Mouse (Mus musculus): ENCODE measurements at regions not wholly inside any gene's neighbourhood (a gene's known extent, or its start where the extent isn't known, plus 50 kb on each side); places are given as distances from the start of the nearest gene placed in this dataset.

DNA sequence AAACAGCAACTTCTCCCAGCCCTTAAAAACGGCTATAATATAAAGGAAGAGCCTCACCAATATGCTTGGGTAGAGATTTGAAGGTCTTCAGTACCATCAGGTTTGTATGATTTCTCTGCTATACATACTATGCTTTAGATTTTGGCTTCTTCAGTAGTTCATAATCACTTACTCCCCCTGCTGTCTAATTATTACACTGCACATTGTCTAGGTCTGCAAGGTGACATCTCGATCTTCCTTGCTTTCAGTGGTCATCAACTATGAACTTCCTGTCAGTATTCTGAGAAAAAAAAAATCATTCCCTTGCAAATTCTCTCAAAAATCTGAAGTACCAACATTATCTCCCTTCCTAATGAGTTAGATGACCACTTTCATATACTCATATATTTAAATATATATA, 225.4 kb upstream of the Galnt5 start:
- in situ Hi-C loops (cut with MboI; ENCODE audit: low sequenced_read_pairs), result no loop called here

DNA sequence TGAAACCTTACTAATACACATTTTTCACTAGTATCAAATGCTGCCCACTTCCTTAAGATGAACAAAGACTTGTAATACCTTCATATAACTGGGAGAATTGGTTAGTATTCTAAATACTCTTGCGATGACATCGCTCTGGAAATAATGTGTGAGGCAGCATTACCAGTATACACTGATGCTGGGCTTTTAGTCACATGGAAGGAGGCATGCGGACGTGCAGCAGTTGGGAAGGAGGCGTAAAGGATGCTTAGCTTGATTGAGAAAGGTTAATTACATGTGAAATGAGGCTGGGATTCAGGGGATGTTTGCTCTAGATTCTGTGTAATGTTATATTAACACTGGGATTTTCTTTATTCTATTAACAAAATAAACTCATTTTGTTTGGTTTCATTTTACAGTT, 221.5 kb upstream of the Galnt5 start:
- in situ Hi-C loops (cut with MboI; ENCODE audit: low sequenced_read_pairs), result no loop called here

DNA sequence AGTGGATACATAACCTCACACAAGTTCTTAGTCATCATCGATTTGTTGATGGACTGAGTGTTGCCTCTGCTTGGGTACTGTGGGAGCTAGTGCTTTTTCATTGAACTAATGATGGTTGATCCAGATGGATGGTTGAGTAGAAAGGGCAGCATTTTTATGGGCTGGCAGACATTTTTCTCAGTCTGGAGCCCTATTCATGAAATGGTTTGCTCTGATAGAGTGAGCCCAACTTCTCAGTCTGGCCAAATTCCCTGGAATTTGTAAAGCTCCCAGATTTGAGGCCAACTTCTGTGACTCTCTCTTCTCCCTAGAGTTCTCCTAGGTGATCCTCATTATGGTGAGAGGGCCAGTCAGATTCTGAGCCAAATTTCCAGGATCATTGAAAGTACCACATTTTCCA, 216.8 kb upstream of the Galnt5 start:
- in situ Hi-C loops (cut with MboI; ENCODE audit: low sequenced_read_pairs), result no loop called here

DNA sequence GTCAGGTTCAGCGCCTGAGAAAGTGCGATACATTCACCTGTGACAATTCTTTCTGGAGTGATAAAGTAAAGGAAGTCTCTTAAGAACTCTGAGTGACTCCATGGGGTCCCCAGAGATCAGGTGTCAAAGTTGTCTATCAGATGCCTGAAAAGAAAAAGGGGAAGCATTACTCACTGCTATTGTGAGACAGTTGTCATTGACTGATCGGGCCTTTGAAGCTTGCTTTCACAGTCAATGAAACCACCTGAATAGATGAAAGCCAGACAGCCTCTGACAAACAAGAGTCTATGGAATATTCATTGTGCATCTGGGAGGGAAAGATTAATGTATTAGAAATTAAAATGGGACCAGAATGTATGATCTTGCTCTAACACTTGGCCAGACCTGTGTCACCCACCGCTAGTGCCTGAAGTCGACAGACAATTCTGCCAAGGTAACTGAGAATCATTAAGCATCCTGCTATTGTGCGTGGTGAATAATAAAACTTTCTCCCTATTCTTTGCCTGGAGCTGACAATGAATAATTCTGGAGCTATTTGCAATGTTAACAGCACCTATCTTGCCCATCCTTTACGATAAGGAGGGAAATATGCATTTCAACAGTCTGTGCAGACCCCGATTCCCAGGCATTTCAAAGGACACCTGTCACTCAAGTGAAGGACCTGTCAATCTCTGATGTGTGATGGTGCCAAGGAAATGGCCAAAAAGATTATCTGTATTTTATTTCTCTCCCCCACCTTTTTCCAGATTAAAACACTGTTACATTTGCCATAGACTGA, 204.0 kb upstream of the Galnt5 start:
- in situ Hi-C loops (cut with MboI; ENCODE audit: low sequenced_read_pairs), result no loop called here

DNA sequence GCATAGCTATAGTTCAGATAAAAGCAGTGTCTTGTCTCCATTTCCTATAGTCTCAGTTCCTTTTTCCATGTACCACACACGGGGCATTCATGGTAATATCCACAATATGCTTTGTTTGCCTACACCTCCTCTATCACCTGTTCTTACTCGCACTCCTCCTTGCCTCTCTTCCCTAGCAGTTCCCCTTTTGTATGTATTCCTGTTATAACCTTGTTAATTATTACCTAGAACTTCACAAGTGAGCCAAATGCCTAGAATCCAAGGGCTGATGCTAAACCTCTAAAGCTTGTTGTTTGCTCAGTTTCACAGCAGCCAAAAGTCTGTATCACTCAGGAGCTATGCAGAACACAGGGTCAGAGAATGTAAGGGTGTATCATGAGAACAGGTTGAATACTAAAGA, 198.4 kb upstream of the Galnt5 start:
- in situ Hi-C loops (cut with MboI; ENCODE audit: low sequenced_read_pairs), result no loop called here

DNA sequence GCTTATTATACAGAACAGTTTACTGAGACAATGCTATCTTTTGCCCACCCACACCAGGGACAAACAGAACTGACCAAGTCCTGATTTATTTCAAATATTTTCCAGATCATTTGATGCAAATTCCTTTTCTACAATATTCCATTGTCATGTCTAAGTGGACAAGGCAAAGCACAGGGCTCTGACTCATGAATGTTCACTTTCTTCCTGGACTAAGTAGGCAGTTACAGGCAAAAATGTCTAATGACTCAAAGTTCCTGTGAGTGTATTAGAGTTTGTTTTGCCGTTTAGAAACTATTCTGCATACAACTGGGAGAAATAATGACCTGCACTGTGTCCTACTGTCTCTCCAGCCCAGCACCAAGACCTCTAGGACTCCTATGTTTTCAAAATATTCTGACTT, 189.8 kb upstream of the Galnt5 start:
- in situ Hi-C loops (cut with MboI; ENCODE audit: low sequenced_read_pairs), result no loop called here

DNA sequence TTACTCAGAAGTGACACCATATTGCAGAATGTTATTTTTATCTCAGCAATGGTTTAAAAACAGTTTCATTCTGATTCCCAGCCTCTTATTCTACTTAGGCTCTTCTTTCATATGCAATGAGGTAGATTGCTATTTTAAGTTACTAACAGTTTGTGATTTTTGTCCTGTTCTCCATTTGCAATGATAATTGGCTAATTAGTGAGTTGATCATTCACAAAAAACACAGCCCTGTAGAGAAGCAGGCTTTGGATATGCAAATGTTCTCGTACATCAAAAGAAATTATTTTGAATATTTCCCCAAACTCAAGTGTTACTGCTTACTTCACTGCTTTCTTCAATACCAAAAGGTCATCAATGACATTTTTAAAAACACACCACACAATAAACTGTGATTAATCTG, 184.7 kb upstream of the Galnt5 start:
- in situ Hi-C loops (cut with MboI; ENCODE audit: low sequenced_read_pairs), result no loop called here

DNA sequence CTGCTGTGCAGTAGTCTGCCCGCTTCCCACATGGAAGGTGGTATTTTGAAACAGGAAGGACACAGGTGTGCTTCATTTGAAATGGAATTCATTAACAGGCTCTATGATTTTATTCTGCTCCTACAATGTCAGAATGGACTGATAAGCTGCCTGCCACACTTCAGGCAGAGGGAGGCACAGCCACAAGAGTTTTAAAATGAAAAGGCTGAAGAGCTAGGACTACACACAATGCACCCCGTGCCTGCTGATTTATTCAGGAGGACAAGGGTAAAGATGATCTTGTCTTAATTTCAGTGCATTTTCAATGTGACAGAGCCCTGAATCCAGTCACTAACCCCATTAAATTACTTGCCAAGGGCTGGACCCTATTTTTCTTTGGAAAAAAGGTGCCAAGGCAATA, 177.3 kb upstream of the Galnt5 start:
- in situ Hi-C loops (cut with MboI; ENCODE audit: low sequenced_read_pairs), result no loop called here

DNA sequence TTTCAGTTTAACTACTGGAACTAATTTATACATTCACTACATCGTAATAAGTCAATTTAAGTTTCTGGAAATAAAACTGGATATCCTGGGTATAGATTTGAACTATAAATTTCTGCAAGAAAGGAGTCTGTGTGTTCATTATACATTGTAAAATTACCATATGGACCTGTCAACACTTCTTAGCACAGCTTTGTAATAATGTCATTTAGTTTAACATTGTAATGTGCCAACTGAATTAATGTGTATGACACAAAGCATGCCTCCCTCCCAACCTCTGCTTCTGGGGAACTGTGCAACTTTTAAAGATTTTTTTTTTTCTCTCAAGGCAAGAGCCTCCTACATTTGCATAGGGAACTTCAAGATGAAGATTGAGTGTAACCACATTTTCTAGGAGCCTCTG, 176.8 kb upstream of the Galnt5 start:
- in situ Hi-C loops (cut with MboI; ENCODE audit: low sequenced_read_pairs), result no loop called here

DNA sequence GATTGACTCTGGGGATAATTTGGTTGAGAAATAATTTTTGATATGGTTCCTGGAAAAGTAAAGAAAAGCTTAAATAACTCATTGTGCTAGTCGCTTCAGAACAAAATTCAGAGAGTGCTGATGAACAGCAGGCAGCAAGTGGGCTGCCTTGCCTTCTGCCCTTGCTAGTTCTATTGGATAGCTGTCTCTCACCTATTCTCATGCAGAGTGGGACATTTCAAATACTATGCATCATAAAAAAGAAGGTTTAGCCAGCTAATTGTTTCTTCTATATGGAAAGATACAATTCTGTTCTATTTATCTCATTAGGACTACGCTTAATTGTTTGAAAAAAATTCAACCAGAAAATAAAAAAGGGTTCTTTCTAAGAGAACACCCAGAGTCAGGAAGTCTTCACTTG, 169.4 kb upstream of the Galnt5 start:
- in situ Hi-C loops (cut with MboI; ENCODE audit: low sequenced_read_pairs), result no loop called here

DNA sequence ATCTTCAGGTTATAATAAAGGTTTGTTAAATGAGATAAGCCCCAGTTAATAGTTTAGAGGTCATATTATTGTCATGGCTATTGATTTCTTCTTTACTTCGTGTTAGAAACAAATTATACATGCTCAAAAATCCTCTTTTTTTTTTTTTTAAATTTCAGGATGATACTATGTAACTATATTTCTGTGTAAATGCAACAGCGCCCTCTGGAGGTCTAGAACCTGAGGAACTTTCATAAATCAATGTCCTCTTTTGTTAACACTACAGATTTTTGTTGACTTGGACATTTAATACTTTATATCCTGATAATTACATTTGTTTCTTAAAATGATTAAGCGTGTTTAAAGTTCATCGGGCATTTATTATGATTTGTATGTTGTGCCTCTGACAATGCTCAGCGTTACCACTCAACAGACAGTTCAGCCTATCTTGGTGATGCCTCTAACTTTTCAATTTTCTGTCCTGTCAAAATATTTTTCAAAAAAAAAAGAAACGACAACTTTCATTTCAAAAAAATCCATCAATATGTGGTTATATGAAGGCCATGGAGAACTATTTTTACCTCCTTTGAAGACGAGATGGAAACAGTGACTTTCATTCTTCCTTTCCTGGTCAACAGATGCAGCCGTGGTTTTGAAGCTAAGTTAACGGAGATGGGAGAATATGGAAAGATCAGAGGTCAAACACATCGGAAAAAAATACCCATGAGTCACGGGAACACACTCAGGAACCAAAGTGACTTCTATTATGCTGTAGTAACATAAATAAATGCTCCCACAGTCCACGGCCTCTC, 164.9 kb upstream of the Galnt5 start:
- in situ Hi-C loops (cut with MboI; ENCODE audit: low sequenced_read_pairs), result no loop called here

DNA sequence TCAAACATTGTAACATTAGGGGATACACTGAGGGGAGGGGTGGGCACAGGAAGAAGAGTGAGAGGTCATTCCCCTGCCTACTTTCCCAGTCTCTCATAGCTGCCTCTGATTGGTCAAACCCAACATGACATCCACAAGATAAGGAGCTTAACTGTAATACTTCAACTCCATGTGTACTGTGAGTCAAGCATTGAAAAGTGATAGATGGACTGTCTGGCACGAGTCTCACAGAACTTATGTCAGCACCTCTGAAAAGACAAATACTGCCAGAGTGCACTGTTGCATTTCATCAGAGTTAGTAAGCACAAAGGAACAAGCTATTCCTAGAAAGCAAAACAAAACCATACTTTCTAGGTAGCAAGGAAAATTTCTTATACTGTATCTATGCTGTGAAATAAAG, 152.5 kb upstream of the Galnt5 start:
- in situ Hi-C loops (cut with MboI; ENCODE audit: low sequenced_read_pairs), result no loop called here

DNA sequence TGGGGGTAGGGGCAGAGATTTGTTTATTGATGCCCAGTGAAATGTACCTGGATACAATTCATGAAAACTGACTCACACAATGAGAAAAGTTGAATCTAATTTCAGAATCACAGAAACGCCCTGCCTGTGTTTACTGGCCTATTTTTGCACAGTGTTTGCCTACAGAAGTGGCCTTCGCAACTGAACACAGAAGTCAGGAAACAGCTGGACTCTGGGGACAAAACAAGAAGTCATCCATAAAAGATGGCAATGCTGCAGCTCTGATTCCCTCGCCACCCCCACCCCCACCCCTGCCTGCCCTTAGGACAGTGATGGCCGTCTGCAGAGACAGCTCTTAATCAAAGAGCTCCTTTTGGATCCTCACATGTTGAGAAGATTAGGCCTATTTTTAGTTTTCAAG, 150.0 kb upstream of the Galnt5 start:
- in situ Hi-C loops (cut with MboI; ENCODE audit: low sequenced_read_pairs), result no loop called here

DNA sequence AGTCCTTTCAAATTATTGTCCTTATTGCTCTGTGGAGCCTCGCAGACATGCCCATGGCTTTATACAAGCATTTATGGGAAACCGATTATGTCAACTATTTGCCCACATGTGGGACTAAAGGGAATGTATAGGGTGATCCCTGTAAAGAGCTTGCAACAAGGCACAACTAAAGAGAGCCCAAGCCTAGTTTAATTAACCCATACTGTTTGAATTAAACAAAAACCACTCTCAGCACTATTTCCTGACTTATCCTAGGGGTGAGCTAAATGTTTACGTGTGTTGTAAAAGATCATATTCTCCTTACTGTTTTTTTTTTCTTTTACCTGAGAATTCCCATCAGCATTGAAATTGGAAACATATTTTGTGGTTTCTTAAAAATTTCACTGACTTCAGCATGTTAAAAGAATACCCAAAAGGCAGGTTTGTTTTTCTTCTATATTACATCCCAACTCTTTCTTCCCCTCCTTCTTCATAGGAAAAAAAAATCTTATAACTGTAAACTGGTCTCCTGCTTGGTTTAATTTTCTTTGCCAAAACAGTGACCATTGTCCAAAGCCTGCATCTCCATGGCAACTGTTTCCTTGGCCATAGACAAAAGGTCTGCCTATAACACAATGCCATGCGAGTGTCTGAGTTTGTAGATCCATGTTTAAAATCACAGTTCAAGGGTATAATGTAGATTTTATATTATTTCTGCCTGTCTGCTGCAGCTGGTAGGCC, 148.2 kb upstream of the Galnt5 start:
- in situ Hi-C loops (cut with MboI; ENCODE audit: low sequenced_read_pairs), result no loop called here

DNA sequence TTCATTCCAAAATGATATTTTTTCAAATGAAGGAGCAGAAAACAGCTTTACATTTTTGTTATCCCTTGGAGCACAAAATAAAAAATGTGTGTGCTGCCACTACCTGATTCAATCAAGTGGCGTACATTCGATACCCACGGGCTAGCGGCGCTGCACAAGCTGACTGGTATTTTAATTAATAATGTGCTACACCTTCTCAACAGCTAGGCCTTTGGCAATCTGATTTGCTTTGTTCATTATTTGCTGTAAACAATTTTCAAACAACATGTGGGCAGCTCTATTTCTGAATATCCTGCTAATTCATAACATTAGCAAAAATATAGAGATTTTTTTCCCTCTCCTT, 147.7 kb upstream of the Galnt5 start:
- in situ Hi-C loops (cut with MboI; ENCODE audit: low sequenced_read_pairs), result no loop called here

DNA sequence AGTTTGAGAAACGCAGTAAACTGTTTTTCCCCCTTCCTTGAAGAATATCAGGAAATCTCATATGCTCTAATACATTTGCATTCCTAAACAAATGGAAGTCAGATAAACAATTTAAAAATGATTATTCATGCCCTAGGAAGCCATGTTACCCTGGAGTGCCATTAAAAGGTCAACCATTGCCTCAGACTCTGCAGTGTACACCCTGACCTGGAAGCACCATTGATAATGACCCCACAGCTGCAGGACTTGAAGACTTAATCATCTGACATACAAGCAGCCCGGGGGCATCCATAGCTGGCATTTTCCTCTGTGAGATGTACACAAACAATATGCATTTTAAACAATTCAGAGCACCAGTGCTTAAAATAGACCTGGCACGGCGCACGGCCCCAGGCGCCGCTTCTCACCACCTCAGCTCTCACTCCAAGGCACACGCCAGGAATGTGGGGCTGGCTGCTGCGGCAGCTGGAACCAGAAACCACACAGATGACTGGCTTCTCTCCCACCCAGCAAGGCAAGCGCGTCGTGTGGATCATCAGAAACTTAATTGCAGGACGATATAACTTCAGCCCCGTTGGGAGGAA, 141.1 kb upstream of the Galnt5 start:
- in situ Hi-C loops (cut with MboI; ENCODE audit: low sequenced_read_pairs), result no loop called here

DNA sequence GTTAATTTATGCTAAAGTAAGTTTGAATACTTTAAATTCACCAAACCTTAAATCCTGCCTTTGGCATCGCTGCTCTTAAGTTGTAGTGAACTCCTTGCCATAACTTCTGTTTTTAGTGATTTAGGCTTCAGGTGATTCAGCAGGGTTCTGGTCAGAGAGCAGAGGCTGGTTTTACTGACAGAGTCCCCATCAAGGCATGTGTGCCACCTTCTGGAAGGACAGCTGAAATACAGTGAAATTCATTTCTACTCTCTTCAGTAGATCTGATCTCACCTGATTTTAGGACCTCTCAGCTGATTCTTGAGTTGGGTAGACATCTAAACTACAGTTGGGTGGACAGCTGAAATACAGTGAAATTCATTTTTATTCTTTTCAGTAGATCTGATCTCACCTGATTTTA, 132.4 kb upstream of the Galnt5 start:
- in situ Hi-C loops (cut with MboI; ENCODE audit: low sequenced_read_pairs), result no loop called here

DNA sequence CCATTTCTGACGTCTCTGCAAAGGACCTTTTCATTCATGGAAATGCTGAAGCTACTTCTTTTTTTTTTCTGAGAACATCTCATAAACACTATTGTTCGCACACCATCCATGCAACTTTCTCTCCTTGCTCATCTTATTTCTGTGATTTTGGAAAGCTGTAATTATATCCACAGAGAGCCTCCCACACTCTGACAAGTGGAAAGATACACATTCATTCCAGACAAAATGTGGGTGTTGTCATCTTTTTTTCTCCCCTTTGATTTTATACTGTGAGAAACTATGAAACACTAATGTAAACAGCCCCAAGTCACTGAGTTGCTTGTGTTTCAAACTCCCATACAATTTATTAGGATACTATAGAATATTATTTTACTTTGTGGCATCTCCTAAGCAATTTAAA, 129.6 kb upstream of the Galnt5 start:
- in situ Hi-C loops (cut with MboI; ENCODE audit: low sequenced_read_pairs), result no loop called here

DNA sequence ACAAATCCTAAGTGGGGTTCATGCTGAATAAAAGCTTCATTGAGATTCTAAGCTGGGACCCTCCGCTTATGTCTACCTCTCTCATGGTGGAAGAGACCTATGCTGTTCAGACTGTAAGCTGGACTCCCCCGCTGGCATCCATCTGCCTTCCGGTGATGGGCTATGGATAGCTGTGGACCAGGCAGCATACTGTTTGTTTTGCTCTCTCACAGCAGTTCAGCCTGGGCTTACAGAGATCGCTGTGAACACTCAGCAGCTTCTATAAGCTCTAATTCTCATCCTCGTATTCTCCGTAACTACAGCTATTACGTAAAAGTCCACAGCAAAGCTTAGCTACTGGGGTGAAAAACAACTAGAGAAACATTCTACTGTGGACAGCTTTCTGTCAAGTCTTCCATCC, 97.5 kb upstream of the Galnt5 start:
- in situ Hi-C loops (cut with MboI; ENCODE audit: low sequenced_read_pairs), result loop anchor here (25.0 kb wide), 1 partner anchor 1788 kb away; no protein-coding TSS in a partner anchor

DNA sequence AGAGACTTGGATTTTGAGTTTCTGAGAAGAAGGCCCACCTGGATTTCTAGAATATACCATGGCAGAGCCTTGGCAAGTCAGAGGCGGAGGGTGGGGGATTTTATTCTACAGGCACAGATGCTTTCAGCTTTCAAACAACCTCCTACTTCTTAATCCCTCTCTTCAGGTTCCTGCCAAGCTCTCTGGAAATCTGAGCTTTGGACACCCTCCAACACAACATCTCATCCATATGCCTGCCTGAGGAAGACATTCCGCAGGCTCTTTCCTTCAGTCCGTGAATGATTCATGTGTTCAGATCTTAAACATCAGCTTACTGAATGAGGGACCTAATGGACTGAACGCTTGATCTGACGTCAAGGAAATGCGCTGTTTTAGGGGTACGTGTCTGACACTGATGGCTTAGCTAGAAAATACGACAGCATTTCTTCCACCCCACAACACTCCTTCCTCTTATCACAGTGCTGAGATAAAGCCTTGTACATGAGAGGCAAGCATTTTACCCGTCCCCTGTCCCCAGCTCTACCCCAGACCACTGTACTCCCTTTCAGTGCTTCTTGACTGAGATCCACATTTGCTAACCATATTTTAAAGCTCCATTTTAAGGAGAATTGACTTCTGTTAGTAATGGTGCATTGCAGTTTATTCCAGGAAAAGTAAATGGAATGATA, 97.0 kb upstream of the Galnt5 start:
- in situ Hi-C loops (cut with MboI; ENCODE audit: low sequenced_read_pairs), result loop anchor here (25.0 kb wide), 1 partner anchor 1788 kb away; no protein-coding TSS in a partner anchor

DNA sequence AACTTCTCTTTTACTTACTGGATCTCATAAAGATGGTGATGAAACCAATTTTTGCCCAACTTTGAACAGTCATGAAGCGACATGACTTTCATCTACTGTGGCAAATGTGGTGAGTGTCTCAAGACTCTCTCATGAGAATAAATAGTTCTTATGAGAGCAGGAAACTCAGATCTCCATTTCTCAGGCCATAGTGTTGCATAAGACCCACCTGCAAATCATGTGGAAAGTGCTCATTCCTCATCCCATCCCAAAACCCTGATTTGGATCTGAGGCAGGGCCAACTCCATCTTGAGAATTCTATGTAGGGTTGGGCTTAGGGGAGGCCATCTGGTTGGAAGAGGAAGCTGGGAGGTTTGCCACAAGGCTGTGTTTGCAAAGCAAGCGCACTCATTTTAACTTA, 92.5 kb upstream of the Galnt5 start:
- in situ Hi-C loops (cut with MboI; ENCODE audit: low sequenced_read_pairs), result loop anchor here (25.0 kb wide), 1 partner anchor 1793 kb away; no protein-coding TSS in a partner anchor

Data from CH12F3 (cell line).